Mouse (Mus musculus): Measurements from ENCODE around the gene Camkmt. TPM values are rescaled to one million over a fixed set of nuclear protein-coding genes. Genes with fewer than 3 reads are reported as not detected.

Camkmt gene
- polyA plus RNA-seq, 1 experiment from 2014 or later, result 20.4 TPM

- Histone ChIP-seq H3K27ac (no peak overlapping the region), H3K36me3 (replicated peaks; ENCODE audit: control insufficient read depth, insufficient read depth) (no peaks in the 10 kb centered on the region), H3K4me2 (replicated peaks) (no peak overlapping the region), H3K9ac (no peak overlapping the region), H3K27me3 (ENCODE audit: control insufficient read depth, insufficient read depth, low read length) (peaks cover 98% of the 10 kb centered on the region), H3K4me3 (replicated peaks; ENCODE audit: low read length) (no peak overlapping the region), H3K9me3 (ENCODE audit: control insufficient read depth, low read length) (no peaks in the 10 kb centered on the region), H3K4me1 (replicated peaks; ENCODE audit: control insufficient read depth, insufficient read depth, low read length) (no peaks in the 10 kb centered on the region)
- DNase-seq (ENCODE audit: low spot score), result no peak
- WGBS, result 2% methylated on average over 14 of the region's 14 CpGs
- ATAC-seq (ENCODE audit: low FRiP score), result no peak
These were observed 398.5 kb downstream of the Camkmt start for GRCm38 (mm10) chr17:85488601-85489487.

GRCm38 (mm10) chr17:85489488-85489980 is 399.2 kb downstream of the Camkmt start:
- H3K9ac ChIP-seq, result no peak overlapping the region
- ATAC-seq (ENCODE audit: low FRiP score) (no peak), DNase-seq (ENCODE audit: low spot score) (no peak)
- no peak overlapping the region for H3K4me3 ChIP-seq (replicated peaks; ENCODE audit: low read length)
- no peak overlapping the region for H3K4me2 ChIP-seq (replicated peaks)
- H3K27ac ChIP-seq, result no peak overlapping the region
- H3K27me3 ChIP-seq (ENCODE audit: control insufficient read depth, insufficient read depth, low read length), result peaks cover 98% of the 10 kb centered on the region
- WGBS, result under 1% methylated on average over 10 of the region's 10 CpGs
- H3K4me1 ChIP-seq (replicated peaks; ENCODE audit: control insufficient read depth, insufficient read depth, low read length), result no peaks in the 10 kb centered on the region
- H3K36me3 ChIP-seq (replicated peaks; ENCODE audit: control insufficient read depth, insufficient read depth), result no peaks in the 10 kb centered on the region
- H3K9me3 ChIP-seq (ENCODE audit: control insufficient read depth, low read length), result no peaks in the 10 kb centered on the region

- WGBS, result 66% methylated on average over 3 of the region's 3 CpGs
- Histone ChIP-seq H3K4me2 (replicated peaks) (no peak overlapping the region), H3K9ac (no peak overlapping the region), H3K4me1 (replicated peaks; ENCODE audit: control insufficient read depth, insufficient read depth, low read length) (no peaks in the 10 kb centered on the region), H3K4me3 (replicated peaks; ENCODE audit: low read length) (no peak overlapping the region), H3K27ac (no peak overlapping the region), H3K27me3 (ENCODE audit: control insufficient read depth, insufficient read depth, low read length) (peaks cover 85% of the 10 kb centered on the region), H3K36me3 (replicated peaks; ENCODE audit: control insufficient read depth, insufficient read depth) (no peaks in the 10 kb centered on the region), H3K9me3 (ENCODE audit: control insufficient read depth, low read length) (peaks cover 11% of the 10 kb centered on the region; the same call in 1 of the 2 replicates)
- no peak for ATAC-seq (ENCODE audit: low FRiP score)
- no peak for DNase-seq (ENCODE audit: low spot score)
These were observed 401.1 kb downstream of the Camkmt start for GRCm38 (mm10) chr17:85491491-85491890.

DNA sequence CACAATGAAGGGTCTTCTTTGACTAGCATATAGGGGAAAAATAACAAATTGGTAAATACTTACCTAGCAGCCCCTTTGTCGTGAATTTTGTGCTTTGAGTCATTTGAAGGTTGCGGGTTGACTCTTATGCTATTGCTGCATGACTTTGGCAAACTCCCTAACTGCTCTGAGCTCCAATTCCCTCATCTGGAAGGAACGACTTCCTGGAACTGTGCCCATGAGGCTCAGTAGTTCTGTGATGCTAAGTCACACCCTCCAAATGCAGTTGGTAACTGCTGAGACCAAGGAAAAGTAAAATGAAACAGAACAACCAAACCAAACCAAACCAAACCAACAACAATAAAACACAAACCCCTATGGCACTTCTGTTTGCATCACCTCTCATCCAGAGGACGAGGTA is 403.2 kb downstream of the Camkmt start:
- ATAC-seq (ENCODE audit: low FRiP score), result no peak
- Histone ChIP-seq H3K9me3 (ENCODE audit: control insufficient read depth, low read length) (peaks cover 13% of the 10 kb centered on the region; the same call in 1 of the 2 replicates), H3K4me2 (replicated peaks) (no peak overlapping the region), H3K36me3 (replicated peaks; ENCODE audit: control insufficient read depth, insufficient read depth) (no peaks in the 10 kb centered on the region), H3K9ac (no peak overlapping the region), H3K27me3 (ENCODE audit: control insufficient read depth, insufficient read depth, low read length) (peaks cover 65% of the 10 kb centered on the region), H3K4me1 (replicated peaks; ENCODE audit: control insufficient read depth, insufficient read depth, low read length) (no peaks in the 10 kb centered on the region), H3K27ac (no peak overlapping the region), H3K4me3 (replicated peaks; ENCODE audit: low read length) (no peak overlapping the region)
- no peak for DNase-seq (ENCODE audit: low spot score)
- 79% methylated on average over 4 of the region's 4 CpGs for WGBS

GRCm38 (mm10) chr17:85495012-85495754 is 404.8 kb downstream of the Camkmt start:
- ATAC-seq (ENCODE audit: low FRiP score), result no peak
- DNase-seq (ENCODE audit: low spot score), result no peak
- Histone ChIP-seq H3K9ac (no peak overlapping the region), H3K4me2 (replicated peaks) (no peak overlapping the region), H3K9me3 (ENCODE audit: control insufficient read depth, low read length) (peaks cover 13% of the 10 kb centered on the region; the same call in 1 of the 2 replicates), H3K4me1 (replicated peaks; ENCODE audit: control insufficient read depth, insufficient read depth, low read length) (no peaks in the 10 kb centered on the region), H3K4me3 (replicated peaks; ENCODE audit: low read length) (no peak overlapping the region), H3K27ac (no peak overlapping the region), H3K27me3 (ENCODE audit: control insufficient read depth, insufficient read depth, low read length) (peaks cover 48% of the 10 kb centered on the region), H3K36me3 (replicated peaks; ENCODE audit: control insufficient read depth, insufficient read depth) (no peaks in the 10 kb centered on the region)
- 97% methylated on average over 3 of the region's 3 CpGs for WGBS

DNA sequence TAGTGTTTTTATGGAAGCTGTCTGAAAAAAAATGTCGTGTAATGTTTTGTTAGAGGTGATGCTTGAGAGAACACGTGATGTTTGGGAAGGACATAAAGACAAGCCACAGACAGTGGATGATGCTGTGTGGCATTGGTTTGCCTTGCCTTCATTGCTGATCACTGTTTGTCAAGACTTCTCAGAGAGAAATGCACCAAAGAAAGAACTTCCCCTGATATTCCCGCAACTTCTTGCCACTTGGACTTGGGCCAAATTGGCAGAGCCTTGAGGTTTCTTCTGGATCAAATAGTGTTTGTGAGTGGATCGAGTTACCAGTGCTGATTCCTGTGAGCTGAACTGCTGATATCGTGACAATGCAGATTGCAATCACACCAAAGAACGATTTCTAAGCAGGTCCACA is 405.5 kb downstream of the Camkmt start:
- H3K27me3 ChIP-seq (ENCODE audit: control insufficient read depth, insufficient read depth, low read length), result peaks cover 42% of the 10 kb centered on the region
- no peak overlapping the region for H3K9ac ChIP-seq
- no peak overlapping the region for H3K27ac ChIP-seq
- H3K9me3 ChIP-seq (ENCODE audit: control insufficient read depth, low read length), result peaks cover 13% of the 10 kb centered on the region; the same call in 1 of the 2 replicates
- DNase-seq (ENCODE audit: low spot score), result no peak
- no peaks in the 10 kb centered on the region for H3K4me1 ChIP-seq (replicated peaks; ENCODE audit: control insufficient read depth, insufficient read depth, low read length)
- no peaks in the 10 kb centered on the region for H3K36me3 ChIP-seq (replicated peaks; ENCODE audit: control insufficient read depth, insufficient read depth)
- WGBS, result 87% methylated on average over 6 of the region's 6 CpGs
- no peak for ATAC-seq (ENCODE audit: low FRiP score)
- H3K4me2 ChIP-seq (replicated peaks), result no peak overlapping the region
- no peak overlapping the region for H3K4me3 ChIP-seq (replicated peaks; ENCODE audit: low read length)

- Histone ChIP-seq H3K4me3 (replicated peaks; ENCODE audit: low read length) (no peak overlapping the region), H3K4me1 (replicated peaks; ENCODE audit: control insufficient read depth, insufficient read depth, low read length) (no peaks in the 10 kb centered on the region), H3K36me3 (replicated peaks; ENCODE audit: control insufficient read depth, insufficient read depth) (no peaks in the 10 kb centered on the region), H3K9me3 (ENCODE audit: control insufficient read depth, low read length) (no peaks in the 10 kb centered on the region), H3K27ac (no peak overlapping the region), H3K9ac (no peak overlapping the region), H3K27me3 (ENCODE audit: control insufficient read depth, insufficient read depth, low read length) (no peaks in the 10 kb centered on the region), H3K4me2 (replicated peaks) (no peak overlapping the region)
- DNase-seq (ENCODE audit: low spot score) (no peak), ATAC-seq (ENCODE audit: low FRiP score) (no peak)
These were observed 414.5 kb downstream of the Camkmt start for GRCm38 (mm10) chr17:85504888-85505287.

- H3K36me3 ChIP-seq (replicated peaks; ENCODE audit: control insufficient read depth, insufficient read depth), result no peaks in the 10 kb centered on the region
- no peak overlapping the region for H3K9ac ChIP-seq
- no peak overlapping the region for H3K4me3 ChIP-seq (replicated peaks; ENCODE audit: low read length)
- DNase-seq (ENCODE audit: low spot score) (no peak), ATAC-seq (ENCODE audit: low FRiP score) (no peak)
- WGBS, result 76% methylated on average over 15 of the region's 15 CpGs
- no peak overlapping the region for H3K4me2 ChIP-seq (replicated peaks)
- H3K9me3 ChIP-seq (ENCODE audit: control insufficient read depth, low read length), result no peaks in the 10 kb centered on the region
- no peaks in the 10 kb centered on the region for H3K4me1 ChIP-seq (replicated peaks; ENCODE audit: control insufficient read depth, insufficient read depth, low read length)
- H3K27ac ChIP-seq, result no peak overlapping the region
- H3K27me3 ChIP-seq (ENCODE audit: control insufficient read depth, insufficient read depth, low read length), result no peaks in the 10 kb centered on the region
These were observed 416.1 kb downstream of the Camkmt start for GRCm38 (mm10) chr17:85506206-85507088.
